Mouse (Mus musculus) bone marrow macrophage, adult 2 months (primary cell): ENCODE measurements around the gene Rtn2.
"Not testable (repeated sequence)": the region's sequence is repeated elsewhere in the genome, so short reads cannot be mapped to it uniquely, and the experiment has no call there.

Experiments
- CTCF ChIP-seq: IDR thresholded peaks from 2 replicates; pipeline ENCODE4 v1.5.1; 2012; ENCODE audit warnings: low read depth, mild to moderate bottlenecking, low read length, moderate library complexity
- POLR2A ChIP-seq: IDR thresholded peaks from 2 replicates; pipeline ENCODE4 v1.6.1; 2012; ENCODE audit warnings: mild to moderate bottlenecking, low read depth, low read length, borderline replicate concordance

DNA sequence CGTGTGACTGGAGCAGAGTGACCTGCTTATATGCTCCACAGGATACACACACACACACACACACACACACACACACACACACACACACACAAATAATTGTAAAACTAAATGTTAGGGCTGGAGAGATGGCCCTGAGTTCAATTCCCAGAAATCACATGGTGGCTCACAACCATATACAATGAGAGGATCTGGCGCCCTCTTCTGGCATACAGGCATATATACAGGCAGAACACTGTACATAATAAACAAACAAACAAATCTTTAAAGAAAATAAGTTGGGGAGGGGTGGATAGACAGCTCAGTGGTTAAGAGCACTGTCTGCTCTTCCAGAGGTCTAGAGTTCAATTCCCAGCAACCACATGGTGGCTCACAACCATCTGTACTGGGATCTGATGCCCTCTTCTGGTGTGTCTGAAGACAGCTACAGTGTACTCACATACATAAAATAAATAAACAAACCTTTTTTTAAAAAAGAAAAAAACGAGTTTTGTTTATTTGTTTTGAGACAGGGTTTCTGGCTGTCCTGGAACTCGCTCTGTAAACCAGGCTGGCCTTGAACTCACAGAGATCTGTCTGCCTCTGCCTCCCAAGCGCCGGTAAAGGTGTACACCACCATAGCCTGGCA lies 632 bp upstream of the Rtn2 start:
- TF ChIP-seq CTCF: peak; percentile 57
- not testable (repeated sequence) for TF ChIP-seq POLR2A
